Mouse (Mus musculus) cortical plate, adult 2 months (tissue): Measurements from ENCODE around the gene Gvin1. TPM values are rescaled to one million over a fixed set of nuclear protein-coding genes. Genes with fewer than 3 reads are reported as not detected.
"Not testable (repeated sequence)": the region's sequence is repeated elsewhere in the genome, so short reads cannot be mapped to it uniquely, and the experiment has no call there.

Source experiments
- H3K27ac ChIP-seq: fragments of 200-500 bp; 2 replicates; pipeline ENCODE4 v1.5.1; 2012; ENCODE audit warnings: low read length, control low read depth, inconsistent platforms; ENCODE audit not compliant: insufficient read depth
- H3K4me1 ChIP-seq: fragments of 200-500 bp; 2 replicates; pipeline ENCODE4 v1.6.1; 2011; ENCODE audit warnings: low read length; ENCODE audit not compliant: control insufficient read depth, insufficient read depth
- H3K4me3 ChIP-seq: fragments of 200-500 bp; 2 replicates; pipeline ENCODE4 v1.5.1; 2011; ENCODE audit warnings: mild to moderate bottlenecking, low read length, control low read depth; ENCODE audit not compliant: insufficient read depth
- polyA plus RNA-seq: library from polyadenylated mRNA; depleted of rRNA; stranded (reverse); fragments of >200 nt; gene quantifications from 2 replicates; pipeline ENCODE4 v1.2.3, GENCODE M21; 2012

The Gvin1 gene
- polyA plus RNA-seq, 1 experiment: 1.2 TPM

DNA sequence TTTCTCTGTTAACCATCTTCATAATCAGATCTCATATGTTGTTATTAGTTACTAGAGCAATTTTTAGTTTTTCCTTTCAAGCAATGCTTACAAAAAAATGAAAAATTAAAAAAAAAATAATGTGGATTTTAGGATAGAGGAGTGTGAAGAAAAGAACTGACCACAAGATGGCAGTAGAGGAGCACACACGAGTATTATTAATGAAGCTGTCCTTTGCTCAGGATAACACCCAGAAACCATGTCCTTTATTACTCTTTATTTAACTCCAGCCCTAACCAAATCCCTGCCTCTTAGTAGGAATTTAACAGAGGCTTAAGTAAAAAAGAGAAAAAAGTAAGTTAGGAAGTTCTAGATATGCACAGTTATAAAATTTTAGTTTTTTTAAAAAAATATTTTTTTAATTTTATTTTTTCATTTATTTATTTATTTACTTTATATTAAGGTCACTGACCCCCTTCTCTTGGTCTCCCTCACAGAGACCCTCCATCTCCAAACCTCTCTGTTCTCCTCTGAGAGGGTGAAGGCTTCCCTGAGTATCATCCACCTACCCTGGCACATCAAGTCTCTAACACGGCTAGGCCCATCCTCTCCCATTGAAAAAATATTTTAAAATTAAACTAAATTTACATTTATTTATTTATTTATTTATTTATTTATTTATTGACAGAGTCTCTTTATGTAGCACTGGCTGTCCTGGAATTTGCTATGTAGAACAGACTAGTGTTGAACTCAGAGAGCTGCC lies 69.9 kb downstream of the Gvin1 start:
- not testable (repeated sequence) for H3K4me3 ChIP-seq, H3K27ac ChIP-seq, H3K4me1 ChIP-seq

DNA sequence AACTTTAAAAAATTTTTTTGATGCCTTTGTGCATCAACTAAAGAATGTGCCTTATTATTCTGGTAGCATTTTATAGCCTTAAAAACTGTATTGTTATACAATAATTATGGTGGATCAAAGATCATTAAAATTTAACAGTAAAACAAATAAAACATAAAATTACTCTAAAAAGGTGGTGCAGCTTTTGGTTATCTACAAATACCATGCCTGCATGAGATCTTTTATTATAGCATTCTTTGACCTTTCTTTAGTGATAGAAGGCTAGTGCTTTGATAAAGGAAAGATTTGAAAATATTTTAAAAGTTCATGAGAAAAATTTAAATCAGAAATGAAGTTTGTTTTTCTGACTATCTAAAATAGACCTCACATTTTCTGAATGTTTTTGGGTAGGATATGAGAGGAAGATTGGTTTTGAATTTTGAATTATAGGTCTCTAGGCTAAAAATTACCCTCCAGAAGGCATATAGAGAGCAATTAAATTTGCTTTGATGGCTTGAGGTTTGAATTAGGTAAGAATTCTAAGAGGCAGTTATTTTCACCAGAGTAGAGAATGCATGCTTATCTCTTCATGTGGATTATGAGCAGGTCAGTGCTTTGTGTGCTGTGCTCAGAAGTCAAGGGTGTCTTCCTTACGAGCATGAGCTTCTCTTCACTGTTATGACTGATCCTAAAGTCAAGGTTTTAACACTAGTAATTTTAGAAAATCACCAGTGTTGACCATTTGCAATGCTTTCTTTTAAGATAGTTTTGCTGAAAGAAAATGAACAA lies 73.8 kb downstream of the Gvin1 start:
- not testable (repeated sequence) for H3K4me3 ChIP-seq, H3K27ac ChIP-seq, H3K4me1 ChIP-seq

DNA sequence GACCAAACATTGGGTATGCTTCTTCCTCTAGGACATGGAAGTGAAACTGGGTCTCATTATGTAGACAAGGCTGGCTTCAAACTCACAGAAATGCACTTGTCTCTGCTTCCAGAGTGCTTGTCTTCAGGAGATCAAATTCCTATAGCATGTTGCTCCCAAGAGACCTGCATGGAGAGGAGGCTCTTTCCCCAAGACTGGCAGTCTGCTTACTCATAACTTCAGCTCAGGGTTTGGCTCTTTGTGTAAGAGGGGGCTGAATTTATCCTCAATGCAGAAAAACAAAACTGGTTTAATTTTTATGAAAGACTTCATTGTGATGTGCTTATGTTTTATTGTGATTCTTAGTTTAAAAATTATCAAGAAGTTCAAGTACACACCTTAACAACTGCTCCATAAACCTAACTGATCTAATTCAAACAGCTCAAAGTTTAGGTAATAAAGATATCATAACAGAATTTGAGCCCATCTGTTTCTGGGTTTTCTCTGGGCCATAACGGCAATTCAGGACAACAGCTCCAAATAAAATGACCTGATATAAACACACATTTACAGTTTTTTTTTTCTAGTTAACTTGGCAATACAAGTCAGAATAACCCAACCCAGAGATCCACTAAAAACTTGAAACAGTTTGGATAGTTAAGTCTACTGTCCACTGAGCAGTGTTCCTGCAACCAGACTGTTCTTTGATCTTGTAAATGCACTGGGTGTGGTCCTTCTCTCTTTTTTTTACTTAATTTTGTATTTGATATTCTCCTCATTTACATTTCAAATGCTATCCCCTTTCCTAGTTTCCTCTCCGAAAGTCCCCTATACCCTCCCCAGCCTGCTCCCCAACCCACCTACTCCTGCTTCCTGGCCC lies 97.8 kb downstream of the Gvin1 start:
- H3K4me3 ChIP-seq, H3K4me1 ChIP-seq, H3K27ac ChIP-seq: not testable (repeated sequence)
